ENCODE assay signal across 7 mouse cellular contexts in genomic region chr19:57313891-57314345, GRCm38 (mm10). TPM values are rescaled to one million over a fixed set of nuclear protein-coding genes. Genes with fewer than 3 reads are reported as not detected.
DNase-seq lines count a peak whose midpoint lies in the region; ATAC-seq and TF ChIP-seq lines count a peak whose summit lies in the region.

No protein-coding gene starts in this region.

- H3K36me3 ChIP-seq in embryonic facial prominence, embryonic 10.5 days (replicated peaks) = no peaks in the 10 kb centered on the region
- H3K36me3 ChIP-seq in hindbrain, embryonic 12.5 days = no peaks in the 10 kb centered on the region
- no peaks in the 10 kb centered on the region for H3K36me3 ChIP-seq in midbrain, embryonic 15.5 days (replicated peaks)

- ATAC-seq in hindbrain, embryonic 12.5 days (ENCODE audit: low FRiP score) = no peak
- ATAC-seq in midbrain, embryonic 15.5 days (replicated peaks) = no peak
- no peak for ATAC-seq in megakaryocyte, adult 5-6 weeks (ENCODE audit: poor library complexity, severe bottlenecking)

- peak in 1 of 2 experiments; percentile 24 for DNase-seq in layer of hippocampus, adult 2 months (ENCODE audit: low spot score in 2 of 2)
- no peak for DNase-seq in layer of hippocampus, adult 8-10 months (ENCODE audit: low spot score in 2 of 2)
- no peak for DNase-seq in embryonic facial prominence, embryonic 10.5 days (ENCODE audit: low spot score)
- DNase-seq in urinary bladder, postnatal 4 days (ENCODE audit: low spot score in 2 of 2) = no peak

- H3K27me3 ChIP-seq in embryonic facial prominence, embryonic 10.5 days (replicated peaks; ENCODE audit: low read depth, poor library complexity, severe bottlenecking) = peaks cover 57% of the 10 kb centered on the region
- H3K27me3 ChIP-seq in hindbrain, embryonic 12.5 days = peaks cover 20% of the 10 kb centered on the region
- H3K27me3 ChIP-seq in midbrain, embryonic 15.5 days (replicated peaks) = no peaks in the 10 kb centered on the region

- peak overlapping the region; percentile 91 for H3K4me3 ChIP-seq in layer of hippocampus, adult 2 months
- H3K4me3 ChIP-seq in embryonic facial prominence, embryonic 10.5 days = peak overlapping the region; percentile 62
- peak overlapping the region; percentile 55 for H3K4me3 ChIP-seq in hindbrain, embryonic 12.5 days
- peak overlapping the region; percentile 68 for H3K4me3 ChIP-seq in midbrain, embryonic 15.5 days

- peak overlapping the region; percentile 97 for H3K27ac ChIP-seq in layer of hippocampus, adult 2 months
- no peak overlapping the region for H3K27ac ChIP-seq in embryonic facial prominence, embryonic 10.5 days (replicated peaks)
- no peak overlapping the region; the same call in 1 of the 2 replicates for H3K27ac ChIP-seq in hindbrain, embryonic 12.5 days
- peak overlapping the region; percentile 89 for H3K27ac ChIP-seq in midbrain, embryonic 15.5 days

- 80% methylated on average over 3 of the region's 3 CpGs for WGBS in embryonic facial prominence, embryonic 10.5 days
- 72% methylated on average over 3 of the region's 3 CpGs for WGBS in hindbrain, embryonic 12.5 days
- 46% methylated on average over 3 of the region's 3 CpGs for WGBS in midbrain, embryonic 15.5 days

- H3K9me3 ChIP-seq in embryonic facial prominence, embryonic 10.5 days = no peaks in the 10 kb centered on the region
- H3K9me3 ChIP-seq in hindbrain, embryonic 12.5 days (replicated peaks) = no peaks in the 10 kb centered on the region
- H3K9me3 ChIP-seq in midbrain, embryonic 15.5 days = no peaks in the 10 kb centered on the region

- H3K4me1 ChIP-seq in embryonic facial prominence, embryonic 10.5 days = peaks cover 13% of the 10 kb centered on the region
- peaks cover 5% of the 10 kb centered on the region for H3K4me1 ChIP-seq in hindbrain, embryonic 12.5 days
- peaks cover 20% of the 10 kb centered on the region for H3K4me1 ChIP-seq in midbrain, embryonic 15.5 days

- no peak for TF ChIP-seq CTCF in layer of hippocampus, adult 2 months (conservative IDR thresholded peaks at IDR 0.05)

- H3K4me2 ChIP-seq in hindbrain, embryonic 12.5 days (replicated peaks) = peak overlapping the region; percentile 96
- peak overlapping the region; percentile 90 for H3K4me2 ChIP-seq in midbrain, embryonic 15.5 days

- peak overlapping the region; percentile 70 for H3K9ac ChIP-seq in hindbrain, embryonic 12.5 days
- peak overlapping the region; percentile 83 for H3K9ac ChIP-seq in midbrain, embryonic 15.5 days

RNA-seq across cellular contexts. Expression of gene Ablim1, which starts 0.8 kb away (rescaled TPM):
- total RNA-seq in layer of hippocampus, adult 2 months (2021) = 10 to 100 TPM; 85.1 to 86.0 TPM
- 10 to 100 TPM; 80.6 to 97.1 (median 86.4) TPM for total RNA-seq in layer of hippocampus, adult 8-10 months (2022)
- 17.7 and 22.4 TPM in 2 replicates for polyA plus RNA-seq in embryonic facial prominence, embryonic 10.5 days (2016; fragmentation: Nextera tagmentation; extraction: Ambion mirVana)
- polyA plus RNA-seq in hindbrain, embryonic 12.5 days (2016; fragmentation: Nextera tagmentation; extraction: Ambion mirVana) = 26.6 and 30.9 TPM in 2 replicates
- 57.4 and 64.5 TPM in 2 replicates for polyA plus RNA-seq in midbrain, embryonic 15.5 days (2015; fragmentation: Nextera tagmentation; extraction: Ambion mirVana)
- total RNA-seq in megakaryocyte, adult 5-6 weeks (2015) = 1.7 and 3.6 TPM in 2 replicates
- total RNA-seq in megakaryocyte, adult 5-6 weeks (2017) = 2.6 and 3.2 TPM in 2 replicates

RNA-seq across cellular contexts. Expression of gene Fam160b1, which starts 46.6 kb away (rescaled TPM):
- total RNA-seq in layer of hippocampus, adult 2 months (2021) = 10 to 100 TPM; 21.2 to 22.7 TPM
- total RNA-seq in layer of hippocampus, adult 8-10 months (2022) = 10 to 100 TPM; 19.1 to 24.8 (median 21.2) TPM
- polyA plus RNA-seq in embryonic facial prominence, embryonic 10.5 days (2016; fragmentation: Nextera tagmentation; extraction: Ambion mirVana) = 12.6 and 13.1 TPM in 2 replicates
- polyA plus RNA-seq in hindbrain, embryonic 12.5 days (2016; fragmentation: Nextera tagmentation; extraction: Ambion mirVana) = 19.6 TPM in 2 replicates
- polyA plus RNA-seq in midbrain, embryonic 15.5 days (2015; fragmentation: Nextera tagmentation; extraction: Ambion mirVana) = 12.9 and 14.1 TPM in 2 replicates
- 28.7 and 29.0 TPM in 2 replicates for total RNA-seq in megakaryocyte, adult 5-6 weeks (2015)
- 18.4 and 18.8 TPM in 2 replicates for total RNA-seq in megakaryocyte, adult 5-6 weeks (2017)

Comparison
In these comparisons a context has a peak if more than half of its experiments do, and no peak if none do; other contexts are left out.
1. H3K27ac ChIP-seq: peak in layer of hippocampus, adult 2 months (single experiment) and midbrain, embryonic 15.5 days (single experiment); none in embryonic facial prominence, embryonic 10.5 days (single experiment) and hindbrain, embryonic 12.5 days (single experiment).
2. RNA of gene Ablim1, which starts 0.8 kb away (total RNA-seq): 80.6 to 97.1 TPM in layer of hippocampus, adult 8-10 months and 85.1 to 86.0 TPM in layer of hippocampus, adult 2 months; 1.7 to 3.6 TPM in megakaryocyte, adult 5-6 weeks; every median in the first group is over 10 times any median in the second.
3. Peak in every context shown above with its lines, with median percentiles within 50 percentile points of each other: H3K4me3 ChIP-seq.